Comparison of ENCODE assay signal across 9 mouse cellular contexts in the genomic region with DNA sequence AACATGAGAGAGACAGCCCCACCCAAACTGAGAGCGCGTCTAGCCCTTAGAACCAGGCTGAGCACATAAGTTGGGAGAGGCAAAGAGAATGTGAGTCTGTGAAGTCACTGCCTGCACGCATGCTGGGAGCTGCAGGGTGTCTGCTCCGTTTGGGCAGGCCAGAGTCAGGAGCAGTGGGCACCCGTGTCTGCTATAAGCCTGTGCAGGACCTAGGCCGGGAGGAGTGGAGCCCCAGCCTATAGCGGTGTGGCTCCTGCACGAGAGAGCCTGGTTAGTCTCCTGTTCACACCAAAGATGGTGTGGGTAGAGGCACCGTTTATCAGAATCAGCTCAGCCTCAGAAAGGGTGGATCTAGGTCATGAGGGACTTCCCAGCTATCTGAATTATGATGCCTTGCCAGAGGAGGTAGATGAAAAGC. TPM values are rescaled to one million over a fixed set of nuclear protein-coding genes. Genes with fewer than 3 reads are reported as not detected.
DNase-seq lines count a peak whose midpoint lies in the region; ATAC-seq and TF ChIP-seq lines count a peak whose summit lies in the region.
"Had no signal": no experiment of that assay in that cellular context is flagged by ENCODE, and none has a peak within 500 bp of the region (broad histone marks: within the 10 kb centered on the region; RNA-seq: fewer than 3 reads in every experiment).

No protein-coding gene starts in this region.

- H3K9ac ChIP-seq in stomach, postnatal 0 days (ENCODE audit: low read length), result peak overlapping the region; percentile 38; the same call in 1 of the 2 replicates
- H3K9ac ChIP-seq: neural tube, embryonic 12.5 days had no signal

- DNase-seq in gastrocnemius, postnatal 25 days, result peak; percentile 30
- DNase-seq in gastrocnemius, postnatal 10 days, result no peak
- peak; percentile 37 to 55 for DNase-seq in spleen, postnatal 10 days (ENCODE audit: low spot score in 2 of 2)
- no peak for DNase-seq in spleen, adult 18-20 months
- no peak for DNase-seq in limb, embryonic 10.5 days (ENCODE audit: low spot score)
- no peak for DNase-seq in stomach, postnatal 0 days (ENCODE audit: low spot score)
- DNase-seq in layer of hippocampus, postnatal 25 days (ENCODE audit: extremely low spot score in 1 of 2, low spot score in 1 of 2), result no peak
- no peak for DNase-seq in left cerebral cortex, adult 8-10 months (ENCODE audit: low spot score in 2 of 2)

- no peak for TF ChIP-seq CTCF in stomach, postnatal 0 days (IDR thresholded peaks at IDR 0.05; ENCODE audit: low read depth)

- no peaks in the 10 kb centered on the region for H3K9me3 ChIP-seq in limb, embryonic 10.5 days (replicated peaks)
- no peaks in the 10 kb centered on the region for H3K9me3 ChIP-seq in stomach, postnatal 0 days (ENCODE audit: control insufficient read depth, low read length)
- H3K9me3 ChIP-seq: neural tube, embryonic 12.5 days had no signal

- H3K4me3 ChIP-seq in limb, embryonic 10.5 days, result no peak overlapping the region
- no peak overlapping the region for H3K4me3 ChIP-seq in stomach, postnatal 0 days (ENCODE audit: low read depth, low read length)
- H3K4me3 ChIP-seq: neural tube, embryonic 12.5 days had no signal

- H3K4me2 ChIP-seq in stomach, postnatal 0 days (replicated peaks; ENCODE audit: low read depth), result 0 out of 2 replicates have a peak overlapping the region, but pooled peaks have one; percentile 14
- H3K4me2 ChIP-seq: neural tube, embryonic 12.5 days had no signal

- peak; percentile 66; the same call in 1 of the 2 replicates for ATAC-seq in stomach, postnatal 0 days (ENCODE audit: low FRiP score, low TSS enrichment)

- peaks cover 40% of the 10 kb centered on the region for H3K27me3 ChIP-seq in limb, embryonic 10.5 days (ENCODE audit: low read depth, poor library complexity, severe bottlenecking)
- no peaks in the 10 kb centered on the region for H3K27me3 ChIP-seq in stomach, postnatal 0 days (ENCODE audit: control insufficient read depth, insufficient read depth, low read length)
- H3K27me3 ChIP-seq: neural tube, embryonic 12.5 days had no signal

- 58% methylated on average over 9 of the region's 9 CpGs for WGBS in limb, embryonic 10.5 days
- WGBS in stomach, postnatal 0 days, result 19% methylated on average over 9 of the region's 9 CpGs

- H3K27ac ChIP-seq in limb, embryonic 10.5 days, result peak overlapping the region; percentile 31; the same call in 1 of the 2 replicates
- peak overlapping the region; percentile 84 for H3K27ac ChIP-seq in stomach, postnatal 0 days (replicated peaks)
- H3K27ac ChIP-seq: neural tube, embryonic 12.5 days had no signal

- peaks cover 67% of the 10 kb centered on the region for H3K4me1 ChIP-seq in limb, embryonic 10.5 days
- peaks cover 10% of the 10 kb centered on the region for H3K4me1 ChIP-seq in stomach, postnatal 0 days (replicated peaks; ENCODE audit: control insufficient read depth, insufficient read depth)

- H3K36me3 ChIP-seq in limb, embryonic 10.5 days, result no peaks in the 10 kb centered on the region
- no peaks in the 10 kb centered on the region for H3K36me3 ChIP-seq in stomach, postnatal 0 days (ENCODE audit: control insufficient read depth, insufficient read depth, low read length)
- H3K36me3 ChIP-seq: neural tube, embryonic 12.5 days had no signal

- no peak for TF ChIP-seq EP300 in stomach, postnatal 0 days (optimal IDR thresholded peaks at IDR 0.05)

RNA-seq across cellular contexts. Expression of a gene that starts 55.2 kb away (rescaled TPM):
- under 1 TPM in 1 of 2 experiments, not detected in 1; 0.35 TPM for total RNA-seq in gastrocnemius, postnatal 25 days (2021)
- total RNA-seq in gastrocnemius, postnatal 10 days (2021), result under 1 TPM; 0.09 to 0.25 TPM
- 0.62 and 0.75 TPM in 2 replicates for polyA plus RNA-seq in limb, embryonic 10.5 days (2016; fragmentation: Nextera tagmentation; extraction: Ambion mirVana)
- 0.16 and 0.38 TPM in 2 replicates for polyA plus RNA-seq in stomach, postnatal 0 days (2015; fragmentation: Nextera tagmentation; extraction: Ambion mirVana)
- total RNA-seq in layer of hippocampus, postnatal 25 days (2021), result under 1 TPM in 1 of 2 experiments, not detected in 1; 0.16 TPM
- under 1 TPM in 2 of 4 experiments, not detected in 2; 0.15 to 0.37 TPM for total RNA-seq in left cerebral cortex, adult 8-10 months (2022)
- polyA plus RNA-seq: neural tube, embryonic 12.5 days had no signal

RNA-seq across cellular contexts. Expression of a gene that starts 55.8 kb away (rescaled TPM):
- total RNA-seq in gastrocnemius, postnatal 25 days (2021), result 10 to 100 TPM; 12.0 to 17.2 TPM
- 10 to 100 TPM; 25.2 to 35.3 TPM for total RNA-seq in gastrocnemius, postnatal 10 days (2021)
- polyA plus RNA-seq in limb, embryonic 10.5 days (2016; fragmentation: Nextera tagmentation; extraction: Ambion mirVana), result 2.5 and 3.5 TPM in 2 replicates
- 9.0 and 13.5 TPM in 2 replicates for polyA plus RNA-seq in stomach, postnatal 0 days (2015; fragmentation: Nextera tagmentation; extraction: Ambion mirVana)
- 10 to 100 TPM; 67.6 to 79.3 TPM for total RNA-seq in layer of hippocampus, postnatal 25 days (2021)
- 100 to 1,000 TPM; 184 to 229 (median 204) TPM for total RNA-seq in left cerebral cortex, adult 8-10 months (2022)

Comparison
In these comparisons a context has a peak if more than half of its experiments do, and no peak if none do; other contexts are left out.
1. DNase-seq: peak in gastrocnemius, postnatal 25 days (single experiment) and spleen, postnatal 10 days (2 of 2); none in gastrocnemius, postnatal 10 days (single experiment), spleen, adult 18-20 months (0 of 2), limb, embryonic 10.5 days (single experiment), stomach, postnatal 0 days (single experiment), layer of hippocampus, postnatal 25 days (0 of 2) and left cerebral cortex, adult 8-10 months (0 of 2).